Mouse (Mus musculus) testis, postnatal 10 days (tissue): ENCODE measurements around the gene Fcamr.

ENCODE experiments used
- DNase-seq: peaks from one replicate; pipeline ENCODE4 v3.0.0; 2021; ENCODE audit warnings: low spot score

Fcamr gene

DNA sequence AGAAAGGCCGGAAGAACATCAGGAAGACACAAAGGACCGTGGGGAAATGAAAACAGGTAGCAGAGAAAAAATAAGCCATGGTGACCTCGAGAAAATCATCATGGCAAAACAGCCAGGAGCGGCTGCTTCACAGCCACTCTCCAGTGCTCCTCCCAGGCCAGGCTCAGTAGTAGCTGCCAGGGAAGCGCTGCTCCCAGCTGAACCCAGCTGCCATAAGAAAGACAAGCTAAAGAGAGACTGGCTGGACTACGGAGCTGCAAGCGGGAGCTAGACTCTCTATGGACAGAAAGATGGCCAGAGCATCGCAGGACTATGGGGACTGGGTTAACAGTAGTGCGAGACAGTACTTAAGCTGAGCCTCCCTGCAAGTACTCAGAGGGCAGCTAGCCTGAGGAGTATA is 54.1 kb downstream of the Fcamr start:
- DNase-seq, result no peak

DNA sequence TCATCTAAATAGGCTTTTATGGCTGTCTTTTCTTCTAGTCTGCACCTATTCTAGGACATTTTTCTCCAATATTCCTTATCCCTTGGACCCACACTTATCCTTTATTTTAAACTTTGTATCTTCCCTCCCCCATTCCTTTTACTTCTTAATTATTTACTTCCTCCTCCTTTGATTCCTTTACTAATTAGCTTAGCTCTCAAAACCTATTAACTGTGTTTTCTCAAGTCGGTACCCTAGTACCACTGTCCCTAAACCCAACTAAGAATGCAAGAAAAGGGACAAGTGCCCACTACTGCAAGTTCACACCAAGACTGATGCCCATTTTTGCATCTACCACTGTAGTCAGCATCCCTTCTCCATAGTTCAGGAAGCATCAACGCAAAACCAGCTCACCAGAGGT is 55.0 kb downstream of the Fcamr start:
- no peak for DNase-seq

DNA sequence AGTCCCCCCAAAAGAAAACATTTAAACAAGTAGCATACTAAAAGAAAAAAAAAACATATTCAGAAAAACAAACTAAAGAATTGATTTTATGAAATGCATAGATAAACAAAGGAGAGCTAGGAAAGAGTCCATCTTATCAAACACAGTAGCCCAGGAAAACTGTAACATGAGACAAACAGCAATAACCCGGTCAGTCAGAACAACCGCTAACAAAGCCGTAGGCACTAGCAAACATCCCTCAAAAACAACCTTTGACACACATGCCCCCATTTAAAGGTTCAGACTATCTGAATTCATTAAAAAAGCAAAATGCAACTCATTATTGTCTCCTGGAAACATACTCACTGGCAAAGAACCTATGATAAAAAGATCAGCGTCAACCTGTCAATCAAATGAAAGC is 56.8 kb downstream of the Fcamr start:
- DNase-seq, result no peak

DNA sequence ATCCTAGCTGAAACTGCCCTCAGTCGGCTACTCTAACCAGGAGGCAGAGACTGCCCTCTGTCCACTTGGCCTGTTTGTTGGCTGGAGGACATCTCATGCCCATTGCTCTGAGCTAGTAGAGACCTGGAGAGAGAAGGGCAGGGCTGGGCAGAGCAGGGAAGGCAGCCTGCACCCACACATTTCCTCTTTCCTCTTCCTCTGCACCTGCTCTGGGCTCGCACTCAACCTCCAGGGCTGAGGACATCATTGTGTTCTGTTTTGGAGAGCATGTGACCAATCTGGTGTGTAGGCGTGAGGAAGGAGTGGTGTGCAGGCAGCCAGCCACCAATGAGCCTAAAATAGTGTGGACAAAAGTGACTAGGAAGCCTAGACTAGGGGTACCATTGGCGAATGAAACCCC is 63.5 kb downstream of the Fcamr start:
- no peak for DNase-seq
